Mouse (Mus musculus) forebrain, embryonic 15.5 days (tissue): ENCODE measurements around the gene Esyt2. TPM values are rescaled to one million over a fixed set of nuclear protein-coding genes. Genes with fewer than 3 reads are reported as not detected.

Experiments
- ATAC-seq: fragments of 200-750 bp; cut with Nextera tagmentation; replicated peaks from 2 replicates; pipeline ENCODE4 v1.8.0; 2017; ENCODE audit warnings: mild to moderate bottlenecking, moderate TSS enrichment, moderate library complexity
- H3K27ac ChIP-seq: fragments of 300-500 bp; sonication (generic); replicated peaks from 2 replicates; pipeline ENCODE4 v1.5.1; 2015; ENCODE audit warnings: mild to moderate bottlenecking, inconsistent platforms
- H3K27me3 ChIP-seq: fragments of 300-500 bp; sonication (generic); 2 replicates; pipeline ENCODE4 v1.6.1; 2015; ENCODE audit warnings: inconsistent platforms
- H3K36me3 ChIP-seq: fragments of 300-500 bp; sonication (generic); 2 replicates; pipeline ENCODE4 v1.6.1; 2015; ENCODE audit warnings: mild to moderate bottlenecking, inconsistent platforms
- H3K4me1 ChIP-seq: fragments of 300-500 bp; sonication (generic); 2 replicates; pipeline ENCODE4 v1.6.1; 2015; ENCODE audit warnings: inconsistent platforms
- H3K4me2 ChIP-seq: fragments of 300-500 bp; sonication (generic); replicated peaks from 2 replicates; pipeline ENCODE4 v1.6.1; 2015; ENCODE audit warnings: mild to moderate bottlenecking, inconsistent platforms
- H3K4me3 ChIP-seq: fragments of 300-500 bp; sonication (generic); 2 replicates; pipeline ENCODE4 v1.5.1; 2015; ENCODE audit warnings: mild to moderate bottlenecking, inconsistent platforms
- H3K9ac ChIP-seq: fragments of 300-500 bp; sonication (generic); replicated peaks from 2 replicates; pipeline ENCODE4 v1.6.1; 2015; ENCODE audit warnings: mild to moderate bottlenecking, inconsistent platforms
- H3K9me3 ChIP-seq: fragments of 300-500 bp; sonication (generic); 2 replicates; pipeline ENCODE4 v1.6.1; 2016; ENCODE audit warnings: inconsistent platforms
- WGBS: fragments of 180-500 bp; shearing (Covaris S2); methylation state at CpG from one replicate; pipeline ENCODE4 v1.1.7; 2015; ENCODE audit warnings: mixed read lengths; 5-methylcytosine and 5-hydroxymethylcytosine counted together
- polyA plus RNA-seq: library from polyadenylated mRNA; unstranded; fragments of >200 nt; fragmentation: Nextera tagmentation; extraction: Ambion mirVana; gene quantifications from 2 replicates; pipeline ENCODE4 v1.2.1, GENCODE M21; 2015

Gene Esyt2
- polyA plus RNA-seq: 12.6 and 13.0 TPM in 2 replicates

DNA sequence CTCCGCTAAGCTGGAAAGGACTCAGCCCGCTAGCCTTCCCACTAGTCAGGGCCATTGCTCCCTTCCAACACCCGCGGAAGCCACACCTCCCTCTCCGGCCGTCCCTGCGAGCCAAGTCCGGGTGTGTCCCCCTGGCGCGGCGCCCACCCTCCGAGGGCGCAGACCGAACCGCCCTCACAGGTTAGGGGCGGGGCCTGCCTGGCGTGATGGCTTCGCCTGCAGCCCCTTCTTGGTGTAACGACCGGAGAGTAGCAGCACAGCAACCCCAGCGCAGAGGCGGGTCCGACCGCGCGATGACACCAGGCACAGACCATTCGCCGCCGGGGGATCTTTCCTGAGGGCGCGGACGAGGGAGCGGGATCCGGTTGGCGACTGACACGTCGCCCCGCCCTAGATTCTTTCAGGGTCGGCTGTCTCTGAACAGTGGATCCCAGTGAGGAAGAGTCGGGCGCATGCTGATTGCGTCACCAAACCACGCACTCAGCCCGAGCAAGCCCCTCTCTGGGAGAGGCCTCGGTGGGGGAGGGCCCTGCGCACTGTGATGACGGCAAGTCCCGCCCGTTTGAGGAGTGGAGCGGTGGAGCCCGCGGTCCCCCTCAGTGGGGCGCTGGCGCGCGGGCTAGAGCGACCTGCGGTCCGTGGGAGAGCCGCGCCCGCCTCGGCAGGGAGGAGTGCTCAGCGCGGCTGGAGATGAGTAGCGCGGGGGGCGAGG, at the start of gene Esyt2:
Esyt2 (plus strand) TSS at position 544 of the 712 bp plus-strand sequence.
- under 1% methylated on average over 67 of the region's 68 CpGs for WGBS
- H3K36me3 ChIP-seq: no peaks in the 10 kb centered on the region
- no peaks in the 10 kb centered on the region for H3K27me3 ChIP-seq
- H3K4me1 ChIP-seq: peaks cover 18% of the 10 kb centered on the region
- H3K4me2 ChIP-seq: peak within 1 kb of the TSS; percentile 87
- no peaks in the 10 kb centered on the region for H3K9me3 ChIP-seq
- H3K27ac ChIP-seq: peak within 1 kb of the TSS; percentile 97
- peak; percentile 99 for ATAC-seq
- H3K9ac ChIP-seq: peak within 1 kb of the TSS; percentile 96
- H3K4me3 ChIP-seq: peak within 1 kb of the TSS; percentile 100

DNA sequence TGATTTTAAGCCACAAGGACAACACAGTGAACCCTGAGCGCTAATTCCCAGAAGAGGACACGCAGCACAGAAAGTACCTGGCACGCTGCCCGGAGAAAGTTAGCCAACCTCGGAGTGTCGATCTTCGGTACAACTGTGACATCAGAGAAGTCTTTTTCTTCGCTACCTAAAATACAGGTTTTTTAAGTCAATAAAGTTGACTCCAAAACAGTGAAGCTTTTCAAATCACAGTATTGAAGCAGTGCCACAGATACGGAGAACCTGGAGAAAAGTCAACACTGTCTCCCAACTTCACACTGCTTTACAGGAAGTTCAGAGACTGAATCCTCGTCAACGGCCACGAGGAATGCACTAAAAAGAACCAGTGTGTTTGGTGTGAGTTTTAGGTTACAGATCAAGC, 49.4 kb upstream of the Esyt2 start:
- H3K27ac ChIP-seq: no peak overlapping the region
- no peaks in the 10 kb centered on the region for H3K4me1 ChIP-seq
- H3K9ac ChIP-seq: no peak overlapping the region
- peaks cover 5% of the 10 kb centered on the region; the same call in 1 of the 2 replicates for H3K36me3 ChIP-seq
- 74% methylated on average over 12 of the region's 12 CpGs for WGBS
- H3K4me3 ChIP-seq: no peak overlapping the region
- H3K9me3 ChIP-seq: no peaks in the 10 kb centered on the region
- no peaks in the 10 kb centered on the region for H3K27me3 ChIP-seq
- ATAC-seq: no peak
- H3K4me2 ChIP-seq: no peak overlapping the region

DNA sequence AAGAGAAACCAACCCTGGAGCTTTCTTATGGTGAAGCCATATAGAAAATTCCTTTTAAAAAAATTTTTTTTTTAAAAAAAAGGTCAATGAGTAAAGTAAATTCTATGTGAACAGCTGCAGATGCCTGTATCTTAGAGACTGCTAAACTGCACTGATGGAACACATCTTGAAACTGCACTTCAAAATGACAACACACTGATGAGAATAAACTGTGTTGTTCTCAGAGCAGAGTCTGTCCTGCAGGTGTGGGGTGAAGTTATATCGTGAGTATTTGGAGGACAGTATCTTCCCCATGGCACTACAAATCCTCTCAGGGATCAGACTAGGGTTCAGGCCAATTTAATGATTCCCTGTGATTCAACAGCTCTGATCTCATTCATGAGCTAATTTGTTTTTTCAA, 48.9 kb upstream of the Esyt2 start:
- no peaks in the 10 kb centered on the region for H3K4me1 ChIP-seq
- H3K36me3 ChIP-seq: peaks cover 5% of the 10 kb centered on the region; the same call in 1 of the 2 replicates
- no peak for ATAC-seq
- H3K9ac ChIP-seq: no peak overlapping the region
- no peak overlapping the region for H3K27ac ChIP-seq
- no peak overlapping the region for H3K4me3 ChIP-seq
- 91% methylated on average over 1 of the region's 1 CpGs for WGBS
- no peaks in the 10 kb centered on the region for H3K9me3 ChIP-seq
- H3K4me2 ChIP-seq: no peak overlapping the region
- no peaks in the 10 kb centered on the region for H3K27me3 ChIP-seq

DNA sequence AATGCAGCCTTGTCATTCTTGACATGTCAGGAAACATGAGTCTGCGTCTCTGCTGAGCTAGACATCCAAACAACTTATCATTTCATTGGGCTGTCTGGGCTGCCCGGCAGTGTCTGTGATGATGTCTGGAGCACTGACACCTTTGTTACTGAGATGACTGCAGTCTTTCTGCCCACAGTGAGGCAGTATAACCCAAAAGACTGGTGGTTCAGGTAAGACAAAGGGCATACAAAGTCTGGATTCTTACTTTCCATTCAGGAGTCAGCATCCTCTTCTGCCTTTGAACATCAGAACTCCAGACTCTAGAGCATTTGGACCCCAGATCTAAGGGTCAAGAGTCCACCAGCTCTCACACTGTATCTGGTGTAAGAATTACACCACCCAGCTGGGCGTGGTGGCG, 45.6 kb upstream of the Esyt2 start:
- Histone ChIP-seq H3K4me1 (no peaks in the 10 kb centered on the region), H3K9me3 (no peaks in the 10 kb centered on the region), H3K36me3 (peaks cover 7% of the 10 kb centered on the region; the same call in 1 of the 2 replicates), H3K4me2 (no peak overlapping the region), H3K4me3 (no peak overlapping the region), H3K27ac (no peak overlapping the region), H3K9ac (no peak overlapping the region), H3K27me3 (no peaks in the 10 kb centered on the region)
- ATAC-seq: no peak
- 86% methylated on average over 4 of the region's 4 CpGs for WGBS

DNA sequence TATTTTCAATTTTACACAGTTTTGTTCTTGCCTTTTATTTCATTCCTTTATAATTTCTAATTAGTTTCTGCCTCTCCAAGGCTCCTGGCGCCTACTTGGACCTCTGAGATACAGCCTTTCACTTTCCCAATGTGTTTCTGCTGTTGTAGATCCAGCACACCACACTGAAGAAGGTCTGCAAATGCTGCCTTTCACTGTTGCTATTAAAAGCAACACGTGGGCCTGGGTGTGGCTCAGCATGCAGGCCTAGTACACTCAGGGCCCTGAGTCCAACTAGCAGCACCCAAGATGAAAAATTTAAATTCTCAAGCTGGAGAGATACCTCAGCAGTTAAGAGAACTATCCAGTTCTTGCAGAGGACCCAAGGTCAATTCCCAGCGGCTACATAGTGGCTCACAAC, 44.3 kb upstream of the Esyt2 start:
- 88% methylated on average over 3 of the region's 3 CpGs for WGBS
- Histone ChIP-seq H3K9ac (no peak overlapping the region), H3K27me3 (no peaks in the 10 kb centered on the region), H3K36me3 (peaks cover 8% of the 10 kb centered on the region; the same call in 1 of the 2 replicates), H3K4me1 (no peaks in the 10 kb centered on the region), H3K9me3 (no peaks in the 10 kb centered on the region), H3K4me3 (no peak overlapping the region), H3K27ac (no peak overlapping the region), H3K4me2 (no peak overlapping the region)
- no peak for ATAC-seq

DNA sequence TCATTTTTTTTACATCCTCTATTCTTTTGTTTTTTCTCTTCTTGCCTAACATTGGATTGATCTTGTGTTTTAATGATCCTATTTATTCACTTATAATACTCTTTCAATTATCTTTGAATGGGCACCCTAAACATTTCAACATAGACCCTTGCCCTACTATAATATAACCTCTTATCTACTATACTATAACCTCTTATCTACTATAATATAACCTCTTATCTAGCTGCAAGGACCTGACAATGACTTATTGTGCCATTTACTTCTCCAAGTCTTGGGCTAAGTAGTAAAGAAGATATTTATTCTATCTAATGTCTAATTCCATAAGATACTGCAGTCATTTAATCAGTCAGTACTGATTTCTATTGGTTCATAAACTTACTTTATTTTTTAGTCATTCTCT, 42.6 kb upstream of the Esyt2 start:
- H3K27ac ChIP-seq: no peak overlapping the region
- no peaks in the 10 kb centered on the region for H3K27me3 ChIP-seq
- H3K36me3 ChIP-seq: peaks cover 8% of the 10 kb centered on the region; the same call in 1 of the 2 replicates
- no peak overlapping the region for H3K4me3 ChIP-seq
- H3K9ac ChIP-seq: no peak overlapping the region
- no peaks in the 10 kb centered on the region for H3K9me3 ChIP-seq
- H3K4me1 ChIP-seq: no peaks in the 10 kb centered on the region
- H3K4me2 ChIP-seq: no peak overlapping the region
- ATAC-seq: no peak

DNA sequence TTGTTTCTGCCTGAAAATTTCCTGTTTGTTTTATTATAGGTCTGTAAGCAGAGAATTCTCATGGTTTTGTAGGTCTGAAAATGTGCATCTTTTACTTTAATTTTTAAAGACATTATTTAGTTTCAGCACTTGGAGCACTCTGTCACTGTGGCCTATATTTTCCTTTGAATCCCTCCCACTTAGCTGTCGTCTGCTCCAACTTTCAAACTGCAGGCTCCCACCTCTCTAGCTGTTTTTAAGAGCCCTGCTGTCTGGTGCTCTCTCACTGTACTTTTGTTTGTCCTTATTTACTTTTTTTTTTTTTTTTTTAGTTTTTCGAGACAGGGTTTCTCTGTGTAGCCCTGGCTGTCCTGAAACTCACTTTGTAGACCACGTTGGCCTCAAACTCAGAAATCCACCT, 42.2 kb upstream of the Esyt2 start:
- H3K4me2 ChIP-seq: no peak overlapping the region
- no peak overlapping the region for H3K4me3 ChIP-seq
- no peak overlapping the region for H3K27ac ChIP-seq
- H3K4me1 ChIP-seq: no peaks in the 10 kb centered on the region
- H3K36me3 ChIP-seq: peaks cover 8% of the 10 kb centered on the region; the same call in 1 of the 2 replicates
- ATAC-seq: no peak
- no peaks in the 10 kb centered on the region for H3K27me3 ChIP-seq
- H3K9ac ChIP-seq: no peak overlapping the region
- no peaks in the 10 kb centered on the region for H3K9me3 ChIP-seq
- WGBS: 84% methylated on average over 3 of the region's 3 CpGs

DNA sequence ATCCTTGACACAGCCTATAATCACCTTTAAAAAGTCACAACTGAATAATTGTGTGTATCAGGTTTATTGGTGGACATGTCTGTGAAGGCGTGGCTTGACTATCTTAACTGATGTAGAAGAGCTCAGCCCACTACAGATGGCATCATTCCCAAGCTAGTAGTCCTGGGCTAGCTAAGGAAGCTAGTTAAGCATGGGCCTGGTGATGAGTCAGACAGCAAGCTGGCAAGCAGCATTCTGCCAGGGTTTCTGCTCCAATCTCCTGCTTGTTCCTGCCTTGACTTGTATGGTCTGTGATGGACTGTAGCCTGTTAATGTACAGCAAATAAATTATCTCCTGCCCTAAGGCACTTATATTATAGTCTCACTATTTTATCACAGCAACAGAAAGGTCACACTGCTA, 36.4 kb upstream of the Esyt2 start:
- Histone ChIP-seq H3K4me3 (no peak overlapping the region), H3K4me2 (no peak overlapping the region), H3K9ac (no peak overlapping the region), H3K4me1 (no peaks in the 10 kb centered on the region), H3K27me3 (no peaks in the 10 kb centered on the region), H3K36me3 (peaks cover 14% of the 10 kb centered on the region; the same call in 1 of the 2 replicates), H3K27ac (no peak overlapping the region), H3K9me3 (no peaks in the 10 kb centered on the region)
- no peak for ATAC-seq
- WGBS: 86% methylated on average over 1 of the region's 1 CpGs

DNA sequence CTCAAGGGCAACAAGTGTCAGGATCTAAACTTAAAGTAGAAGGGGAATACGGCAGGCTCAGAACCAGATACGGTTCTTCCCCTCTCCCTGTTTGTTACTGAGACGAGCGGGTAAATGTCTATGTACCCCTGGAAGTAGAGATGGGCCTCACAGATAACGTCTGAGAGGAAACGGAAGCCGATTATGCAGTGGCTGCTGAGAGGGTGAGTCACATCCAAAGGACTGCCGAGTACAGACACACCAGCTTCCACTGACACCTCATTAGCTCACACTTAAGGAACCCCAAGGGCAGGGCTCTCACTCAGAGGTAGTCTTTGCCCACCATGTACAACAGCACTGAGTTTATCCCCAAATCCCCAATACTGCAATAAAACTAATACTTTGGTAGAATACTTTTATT, 26.3 kb upstream of the Esyt2 start:
- H3K27ac ChIP-seq: no peak overlapping the region
- H3K9me3 ChIP-seq: no peaks in the 10 kb centered on the region
- H3K27me3 ChIP-seq: no peaks in the 10 kb centered on the region
- no peaks in the 10 kb centered on the region for H3K4me1 ChIP-seq
- ATAC-seq: no peak
- H3K4me2 ChIP-seq: no peak overlapping the region
- no peak overlapping the region for H3K9ac ChIP-seq
- peaks cover 4% of the 10 kb centered on the region; the same call in 1 of the 2 replicates for H3K36me3 ChIP-seq
- WGBS: 91% methylated on average over 8 of the region's 8 CpGs
- H3K4me3 ChIP-seq: no peak overlapping the region

DNA sequence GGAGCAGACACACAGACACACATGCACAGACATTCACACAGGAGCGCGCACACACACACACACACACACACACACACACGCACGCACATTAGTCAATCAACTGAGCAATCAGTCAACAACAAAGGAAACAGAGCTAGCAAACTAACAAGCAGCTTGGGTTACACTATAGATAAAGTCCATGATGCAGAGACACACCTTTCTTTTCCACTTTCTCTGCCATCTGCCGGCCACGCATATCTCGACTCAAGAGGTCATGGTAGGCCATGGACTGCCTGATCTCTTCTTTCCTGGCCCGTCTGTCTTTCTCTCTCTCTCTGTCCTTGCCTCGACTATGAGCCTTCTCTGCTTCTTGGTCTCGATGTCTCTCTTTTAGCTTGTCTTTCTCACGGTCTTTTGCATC, 25.4 kb upstream of the Esyt2 start:
- no peak for ATAC-seq
- H3K27ac ChIP-seq: no peak overlapping the region
- WGBS: 93% methylated on average over 11 of the region's 11 CpGs
- H3K9ac ChIP-seq: no peak overlapping the region
- no peaks in the 10 kb centered on the region for H3K4me1 ChIP-seq
- no peak overlapping the region for H3K4me2 ChIP-seq
- no peaks in the 10 kb centered on the region for H3K9me3 ChIP-seq
- H3K27me3 ChIP-seq: no peaks in the 10 kb centered on the region
- peaks cover 4% of the 10 kb centered on the region; the same call in 1 of the 2 replicates for H3K36me3 ChIP-seq
- no peak overlapping the region for H3K4me3 ChIP-seq

DNA sequence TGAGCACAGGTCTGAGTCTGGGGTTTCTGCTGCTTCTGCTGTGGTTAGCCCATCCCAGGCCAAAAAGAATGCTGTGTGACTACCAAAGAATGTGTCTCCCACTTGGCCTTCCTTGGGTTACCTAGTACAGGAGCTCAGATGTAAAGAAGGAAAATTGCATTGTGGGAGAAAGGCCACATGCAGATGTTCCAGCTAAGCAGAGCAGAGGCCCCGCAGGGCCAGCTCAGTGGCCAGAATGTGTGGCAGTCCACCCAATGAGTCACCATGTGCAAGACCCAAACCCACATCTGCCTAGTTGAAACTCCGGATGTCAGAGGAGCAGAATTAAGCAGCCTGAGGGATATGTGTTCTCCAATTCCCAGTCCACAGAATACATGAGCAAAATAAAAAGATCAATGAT, 22.7 kb upstream of the Esyt2 start:
- H3K9me3 ChIP-seq: no peaks in the 10 kb centered on the region
- no peak overlapping the region for H3K4me2 ChIP-seq
- H3K36me3 ChIP-seq: no peaks in the 10 kb centered on the region
- ATAC-seq: no peak
- 84% methylated on average over 2 of the region's 2 CpGs for WGBS
- H3K4me3 ChIP-seq: no peak overlapping the region
- no peaks in the 10 kb centered on the region for H3K27me3 ChIP-seq
- H3K4me1 ChIP-seq: peaks cover 8% of the 10 kb centered on the region; the same call in 1 of the 2 replicates
- H3K27ac ChIP-seq: no peak overlapping the region
- no peak overlapping the region for H3K9ac ChIP-seq

DNA sequence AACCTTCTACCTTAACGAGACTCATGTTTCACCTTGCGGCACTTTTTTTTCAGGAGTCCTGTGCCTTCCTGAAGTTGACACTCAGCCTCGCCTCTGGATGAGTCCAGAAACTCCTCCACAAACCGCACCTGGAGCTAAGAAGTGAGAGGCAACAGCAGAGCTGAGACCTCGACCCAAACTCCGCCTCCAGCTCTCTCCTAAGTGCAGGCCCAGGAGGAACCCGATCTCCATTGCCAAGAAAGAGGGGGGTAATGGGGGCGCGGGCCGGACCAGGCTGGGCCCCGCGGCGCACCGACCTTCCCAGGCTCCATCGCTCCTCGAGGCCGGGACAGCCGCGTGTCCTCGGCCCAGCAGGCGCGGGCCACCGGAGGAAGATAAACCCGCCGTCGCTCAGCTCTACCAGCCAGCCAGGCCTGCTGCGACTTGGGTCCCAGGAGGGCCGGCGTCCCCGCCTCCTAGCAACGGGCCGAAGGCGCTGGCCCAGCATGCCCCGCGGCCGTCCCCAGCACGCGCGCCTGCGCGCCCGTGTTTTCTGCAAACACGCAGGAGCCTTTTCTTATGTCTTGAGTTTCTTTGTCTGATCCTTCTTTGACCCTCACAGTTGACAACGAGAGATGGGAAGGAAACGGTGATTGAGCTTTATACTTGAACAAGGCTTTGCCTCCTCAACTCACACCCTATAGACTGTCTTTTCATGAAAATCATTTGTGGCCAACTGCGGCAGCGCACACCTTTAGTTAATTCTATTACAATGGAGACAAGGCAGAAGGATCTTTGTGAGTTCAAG, 18.2 kb upstream of the Esyt2 start, which contains the start of gene Wdr60:
Wdr60 (minus strand) TSS at position 468 of the 787 bp plus-strand sequence.
- peak; percentile 99 for ATAC-seq
- Histone ChIP-seq H3K4me2 (peak within 1 kb of the TSS; percentile 85), H3K36me3 (no peaks in the 10 kb centered on the region), H3K4me3 (peak within 1 kb of the TSS; percentile 91), H3K9ac (peak within 1 kb of the TSS; percentile 84), H3K27me3 (no peaks in the 10 kb centered on the region), H3K27ac (peak within 1 kb of the TSS; percentile 63), H3K9me3 (no peaks in the 10 kb centered on the region), H3K4me1 (peaks cover 9% of the 10 kb centered on the region; the same call in 1 of the 2 replicates)
- 3% methylated on average over 47 of the region's 47 CpGs for WGBS
